Mouse (Mus musculus): ENCODE measurements around the gene Ptprm. TPM values are rescaled to one million over a fixed set of nuclear protein-coding genes. Genes with fewer than 3 reads are reported as not detected.

Gene Ptprm
- total RNA-seq, 2 experiments from 2014 or later, result 21.0 to 23.6 TPM

- DNase-seq, result no peak
Observed at GRCm38 (mm10) chr17:66665201-66665756, 689.0 kb downstream of the Ptprm start.

GRCm38 (mm10) chr17:66664796-66665195 is 689.5 kb downstream of the Ptprm start:
- no peak for DNase-seq

DNA sequence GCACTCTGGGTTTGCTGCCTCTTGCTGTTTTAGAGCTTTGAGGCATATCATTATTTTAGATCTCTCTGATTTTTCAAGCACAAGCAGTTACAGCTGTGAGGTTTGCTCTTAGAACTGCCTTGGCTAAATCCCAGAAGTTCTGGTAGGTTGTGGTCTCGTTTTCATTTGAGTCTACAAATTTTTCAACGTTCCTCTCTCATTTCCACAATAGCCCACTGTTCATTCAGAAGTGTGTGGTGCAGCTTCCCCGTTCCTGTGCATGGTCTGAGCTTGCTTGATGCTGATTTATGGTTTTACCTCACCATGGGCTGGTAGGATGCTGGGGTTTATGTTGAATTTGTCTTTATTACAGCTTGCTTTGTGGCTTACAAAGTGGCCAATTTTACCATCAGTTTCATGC is 695.0 kb downstream of the Ptprm start:
- DNase-seq, result no peak

- no peak for DNase-seq
Observed at GRCm38 (mm10) chr17:66637951-66638722, 716.1 kb downstream of the Ptprm start.

DNA sequence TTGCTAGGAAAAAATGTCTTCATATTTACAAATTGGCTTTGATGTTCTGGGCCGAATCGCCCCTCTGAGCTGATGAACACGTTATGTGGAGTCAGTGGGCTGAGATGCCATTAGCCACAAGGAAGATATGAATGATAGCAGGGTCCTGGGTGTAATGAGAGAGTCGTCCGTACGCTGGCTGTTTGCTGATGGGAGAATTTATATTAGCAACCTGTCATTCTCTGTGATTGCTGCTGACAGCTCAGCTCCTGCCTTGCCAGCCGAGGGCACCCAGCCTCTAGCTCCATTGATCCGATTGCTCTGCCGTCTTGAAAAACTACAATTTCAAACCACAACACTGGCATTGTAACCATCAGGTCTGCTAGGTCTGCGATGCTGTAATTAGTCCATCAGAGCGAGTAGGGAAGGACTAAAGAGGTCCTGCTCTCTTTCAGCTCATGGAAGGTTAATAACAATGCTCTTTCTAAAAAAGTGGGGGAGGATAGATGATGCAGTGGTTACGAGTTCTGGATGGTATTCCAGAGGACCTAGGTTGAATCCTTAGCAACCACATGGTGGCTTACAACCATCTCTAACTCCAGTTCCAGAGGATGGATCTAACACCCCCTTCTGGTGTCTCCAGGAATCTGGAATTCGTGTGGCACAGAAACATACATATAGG is 734.1 kb downstream of the Ptprm start:
- DNase-seq, result no peak

GRCm38 (mm10) chr17:66619255-66619826 is 734.9 kb downstream of the Ptprm start:
- no peak for DNase-seq

Small RNA genes lying within 50 kb of the gene (microRNA-seq; reads per million reads assigned to microRNA genes)
- gene Mir5709, result 0 to 0.60 reads per million in 2 experiments
